Mouse (Mus musculus) 3T3-L1 (cell line): Measurements from ENCODE around the gene Jazf1.
A peak's percentile ranks its signal among the peaks of the same experiment; 100 is the strongest.

Experiments used
- DNase-seq: peaks from one replicate; pipeline ENCODE4 v3.0.0-alpha.2; 2015; ENCODE audit warnings: low read depth, low spot score

Gene Jazf1

GRCm38 (mm10) chr6:52851975-52852374 is 216.5 kb downstream of the Jazf1 start:
- DNase-seq, result no peak

GRCm38 (mm10) chr6:52851019-52851418 is 217.4 kb downstream of the Jazf1 start:
- no peak for DNase-seq

- no peak for DNase-seq
Measured at GRCm38 (mm10) chr6:52848199-52848598, 220.2 kb downstream of the Jazf1 start.

- DNase-seq, result peak; percentile 66
Measured at GRCm38 (mm10) chr6:52846314-52846713, 222.1 kb downstream of the Jazf1 start.

- DNase-seq, result no peak
Measured at GRCm38 (mm10) chr6:52844741-52845140, 223.7 kb downstream of the Jazf1 start.

GRCm38 (mm10) chr6:52843027-52843426 is 225.4 kb downstream of the Jazf1 start:
- peak; percentile 36 for DNase-seq

- no peak for DNase-seq
Measured at GRCm38 (mm10) chr6:52842598-52842997, 225.8 kb downstream of the Jazf1 start.

- no peak for DNase-seq
Measured at GRCm38 (mm10) chr6:52841611-52842010, 226.8 kb downstream of the Jazf1 start.

- DNase-seq, result no peak
Measured at GRCm38 (mm10) chr6:52840589-52841044, 227.8 kb downstream of the Jazf1 start.

GRCm38 (mm10) chr6:52838691-52839090 is 229.7 kb downstream of the Jazf1 start:
- DNase-seq, result peak; percentile 98

GRCm38 (mm10) chr6:52837792-52838191 is 230.6 kb downstream of the Jazf1 start:
- no peak for DNase-seq

GRCm38 (mm10) chr6:52836201-52836950 is 232.1 kb downstream of the Jazf1 start:
- no peak for DNase-seq

- DNase-seq, result no peak
Measured at GRCm38 (mm10) chr6:52827752-52828277, 240.6 kb downstream of the Jazf1 start.

- DNase-seq, result peak; percentile 100
Measured at GRCm38 (mm10) chr6:52825535-52825934, 242.9 kb downstream of the Jazf1 start.

GRCm38 (mm10) chr6:52824977-52825482 is 243.4 kb downstream of the Jazf1 start:
- no peak for DNase-seq

GRCm38 (mm10) chr6:52823064-52823463 is 245.4 kb downstream of the Jazf1 start:
- DNase-seq, result no peak

GRCm38 (mm10) chr6:52822625-52823024 is 245.8 kb downstream of the Jazf1 start:
- DNase-seq, result no peak

- no peak for DNase-seq
Measured at GRCm38 (mm10) chr6:52819353-52819752, 249.1 kb downstream of the Jazf1 start.

GRCm38 (mm10) chr6:52818041-52818440 is 250.4 kb downstream of the Jazf1 start:
- DNase-seq, result no peak

- DNase-seq, result no peak
Measured at GRCm38 (mm10) chr6:52817203-52817874, 251.1 kb downstream of the Jazf1 start.

- no peak for DNase-seq
Measured at GRCm38 (mm10) chr6:52805237-52805856, 263.1 kb downstream of the Jazf1 start.

GRCm38 (mm10) chr6:52802181-52802580 is 266.2 kb downstream of the Jazf1 start:
- DNase-seq, result no peak
